ENCODE assay signal across 26 mouse cellular contexts in the genomic region with DNA sequence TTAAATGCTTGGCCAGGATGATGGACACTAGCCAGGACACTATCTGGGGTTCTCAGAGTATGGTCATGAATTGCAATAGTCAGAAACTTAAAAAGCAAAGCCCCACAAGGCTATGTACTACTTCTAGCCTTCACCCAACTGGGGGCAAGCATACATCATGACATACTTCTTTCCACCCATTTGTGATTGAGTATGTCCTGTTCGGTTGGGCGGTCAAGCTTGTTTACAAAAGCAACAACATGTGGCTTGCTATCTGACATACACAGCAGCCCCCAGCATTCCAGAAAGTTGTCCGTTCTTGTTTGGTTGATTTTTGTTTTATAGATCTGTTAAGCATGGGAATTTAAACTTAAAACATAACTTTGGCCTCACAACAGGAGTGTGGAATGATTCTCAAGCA. TPM values are rescaled to one million over a fixed set of nuclear protein-coding genes. Genes with fewer than 3 reads are reported as not detected.
"Had no signal": no experiment of that assay in that cellular context is flagged by ENCODE, and none has a peak within 500 bp of the region (broad histone marks: within the 10 kb centered on the region; RNA-seq: fewer than 3 reads in every experiment).

No protein-coding gene starts in this region.

- H3K9ac ChIP-seq: heart, embryonic 13.5 days; heart, embryonic 15.5 days; hindbrain, embryonic 12.5 days; hindbrain, embryonic 14.5 days; intestine, embryonic 15.5 days; limb, embryonic 12.5 days; liver, embryonic 12.5 days; liver, embryonic 14.5 days had no signal

- H3K36me3 ChIP-seq: heart, embryonic 13.5 days; heart, embryonic 15.5 days; hindbrain, embryonic 10.5 days; hindbrain, embryonic 12.5 days; intestine, embryonic 15.5 days; limb, embryonic 10.5 days; limb, embryonic 12.5 days; liver, embryonic 12.5 days had no signal

- DNase-seq: gastrocnemius, adult 2 months; gastrocnemius, postnatal 10 days; gastrocnemius, postnatal 25 days; heart, adult 2 months; heart, postnatal 14 days; heart, postnatal 36 days; kidney, adult 18-20 months; kidney, adult 9 months; kidney, postnatal 36 days; liver had no signal

- H3K4me3 ChIP-seq: gastrocnemius, adult 2 months; heart, adult 2 months; heart, embryonic 13.5 days; heart, embryonic 15.5 days; hindbrain, embryonic 10.5 days; hindbrain, embryonic 12.5 days; intestine, embryonic 15.5 days; layer of hippocampus, adult 2 months; left cerebral cortex, adult 2 months; limb, embryonic 10.5 days; limb, embryonic 12.5 days; liver, embryonic 12.5 days had no signal

- H3K4me2 ChIP-seq: heart, embryonic 11.5 days; heart, embryonic 13.5 days; heart, embryonic 15.5 days; hindbrain, embryonic 12.5 days; hindbrain, embryonic 14.5 days; intestine, embryonic 15.5 days; limb, embryonic 12.5 days; liver, embryonic 12.5 days had no signal

- H3K27me3 ChIP-seq: heart, embryonic 13.5 days; heart, embryonic 15.5 days; hindbrain, embryonic 12.5 days; intestine, embryonic 15.5 days; limb, embryonic 12.5 days; liver, embryonic 12.5 days had no signal

- H3K4me1 ChIP-seq: heart, embryonic 13.5 days; heart, embryonic 15.5 days; hindbrain, embryonic 10.5 days; hindbrain, embryonic 12.5 days; intestine, embryonic 15.5 days; limb, embryonic 10.5 days; limb, embryonic 12.5 days had no signal

- ATAC-seq: hindbrain, embryonic 16.5 days; inflammation-experienced regulatory T-cells, adult 6 months; intestine, embryonic 15.5 days; intestine, postnatal 0 days; liver, embryonic 12.5 days had no signal

- H3K9me3 ChIP-seq: heart, embryonic 13.5 days; heart, embryonic 15.5 days; hindbrain, embryonic 10.5 days; hindbrain, embryonic 12.5 days; intestine, embryonic 15.5 days; limb, embryonic 10.5 days; limb, embryonic 12.5 days; liver, embryonic 12.5 days had no signal

- H3K27ac ChIP-seq: gastrocnemius, adult 2 months; heart, adult 2 months; heart, embryonic 13.5 days; heart, embryonic 15.5 days; hindbrain, embryonic 10.5 days; hindbrain, embryonic 12.5 days; hindbrain, embryonic 14.5 days; intestine, embryonic 15.5 days; layer of hippocampus, adult 2 months; left cerebral cortex, adult 2 months; limb, embryonic 10.5 days; limb, embryonic 12.5 days; liver, embryonic 12.5 days; liver, embryonic 14.5 days had no signal

RNA-seq across cellular contexts. Expression of gene Il12a, which starts 43.2 kb away (rescaled TPM):
- polyA plus RNA-seq: heart, embryonic 13.5 days; heart, embryonic 15.5 days; hindbrain, embryonic 12.5 days; hindbrain, embryonic 14.5 days; intestine, embryonic 15.5 days; intestine, postnatal 0 days; limb, embryonic 12.5 days had no signal
